Mouse (Mus musculus) T-helper 17 cell (primary cell): ENCODE results near the gene Cdk9.

ENCODE experiments used
- in situ Hi-C, 2 experiments: fragments of 300-600 bp; cut with MboI, MseI; formaldehyde crosslinking; loops; 1 replicate in 1 of 2; 2 replicates in 1 of 2; pipeline ENCODE4 v1.15.1; 2025; ENCODE audit warnings: high pct_unique_total_duplicates in 2 of 2

The Cdk9 gene

DNA sequence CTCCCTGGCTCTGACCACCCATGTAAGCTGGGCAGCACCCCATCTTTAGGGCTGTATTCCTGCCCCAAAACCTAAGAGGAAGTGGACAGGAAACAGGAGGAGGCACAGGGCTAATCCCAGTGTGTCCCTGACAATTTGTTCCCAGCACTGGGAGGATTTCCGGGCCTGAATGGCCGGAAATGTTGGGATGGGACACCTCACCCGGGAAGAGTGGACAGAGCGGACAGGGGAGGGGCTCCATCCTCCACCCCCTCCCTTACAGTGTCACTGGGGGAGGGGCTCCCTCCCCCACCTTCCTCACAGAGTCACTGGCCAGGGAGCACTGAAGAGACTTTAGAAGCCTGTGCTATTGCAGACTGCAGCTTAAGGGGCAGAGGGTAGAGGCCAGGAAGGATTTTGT lies 22.1 kb upstream of the Cdk9 start:
- in situ Hi-C loops: no loop called here

GRCm38 (mm10) chr2:32734480-32734879 lies 21.6 kb upstream of the Cdk9 start:
- in situ Hi-C loops: no loop called here

- in situ Hi-C loops: no loop called here
Observed at GRCm38 (mm10) chr2:32732695-32733094, 19.8 kb upstream of the Cdk9 start.

DNA sequence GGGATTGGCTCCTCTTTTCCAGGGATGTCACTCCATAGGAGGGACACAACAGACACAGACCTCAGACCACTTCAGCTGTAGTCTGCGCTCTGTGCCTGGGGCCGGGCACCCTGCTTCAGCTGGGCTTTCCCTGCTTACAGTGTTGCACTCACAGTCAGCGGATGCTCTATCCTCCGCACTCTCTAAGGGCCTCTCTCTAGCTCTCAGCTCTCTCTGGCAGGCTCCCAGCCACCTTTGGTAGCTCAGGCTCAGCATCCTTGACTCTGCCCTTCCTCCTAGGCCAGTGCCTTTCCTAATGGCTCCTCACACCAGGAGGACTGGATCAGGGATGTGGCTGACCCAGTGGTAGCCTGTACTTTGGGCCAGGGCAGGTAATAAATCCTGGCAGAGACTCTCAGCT lies 19.0 kb upstream of the Cdk9 start:
- in situ Hi-C loops: no loop called here

DNA sequence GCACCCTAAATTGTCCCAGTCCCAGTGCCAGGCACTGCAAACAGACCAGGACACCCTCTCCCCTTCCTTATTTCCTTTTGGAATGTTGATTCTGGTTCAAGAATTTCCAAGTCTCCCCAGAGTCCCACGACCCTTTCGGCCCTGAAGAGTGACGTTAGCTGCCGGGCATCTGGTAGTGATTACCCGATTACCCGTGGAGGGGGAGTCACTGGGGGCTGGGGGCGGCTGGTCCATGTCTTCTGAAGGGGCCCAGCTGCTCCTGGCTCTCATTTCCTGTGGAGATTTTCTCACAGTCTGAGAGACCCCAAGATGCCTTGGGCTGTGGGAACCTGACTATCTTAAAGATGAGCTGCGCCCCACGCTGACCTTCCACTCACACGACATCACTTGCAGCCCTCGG lies 18.0 kb upstream of the Cdk9 start:
- in situ Hi-C loops: no loop called here

DNA sequence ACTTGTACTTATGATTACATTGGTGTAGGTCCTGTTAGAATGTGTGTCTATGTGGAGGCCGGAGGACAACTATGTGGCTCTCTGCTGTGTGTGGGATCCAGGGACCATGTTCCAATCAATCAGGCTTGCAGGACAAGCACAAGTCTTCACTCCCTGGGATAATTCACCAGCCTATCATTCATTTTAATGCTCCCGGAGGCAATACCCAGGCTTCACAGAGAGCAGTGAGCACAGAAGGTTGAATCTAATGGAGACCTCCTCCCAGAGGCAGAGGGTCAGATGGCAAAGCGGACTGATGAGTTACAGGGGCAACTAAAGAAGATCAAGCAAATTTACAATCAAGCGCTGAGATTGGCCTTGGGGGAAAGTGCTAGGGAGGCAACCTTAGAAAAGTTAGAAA lies 16.7 kb upstream of the Cdk9 start:
- in situ Hi-C loops: loop anchor here in 1 of 2 experiments (10.0 kb wide), 1 partner anchor 675 kb away; no protein-coding TSS in a partner anchor

DNA sequence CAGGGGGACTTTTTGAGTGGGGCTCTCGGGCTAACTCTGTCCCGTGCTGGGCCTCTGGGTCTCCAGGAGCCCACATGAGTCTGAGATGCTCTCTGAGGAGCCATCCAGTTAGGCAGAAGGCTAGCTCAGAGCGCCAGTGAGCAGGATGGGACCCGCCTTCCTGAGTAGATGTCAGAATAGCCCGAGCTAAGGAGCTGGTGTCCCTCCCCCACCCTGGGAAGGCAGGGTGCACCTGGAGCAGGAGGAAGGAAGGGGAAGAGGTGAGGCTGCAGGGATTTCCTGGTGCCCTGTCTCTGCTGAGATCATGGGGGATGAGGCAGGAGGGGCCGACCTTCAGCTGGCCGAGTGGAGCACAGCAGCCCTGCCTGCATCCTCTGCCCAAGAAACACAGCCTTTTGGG lies 15.6 kb upstream of the Cdk9 start:
- in situ Hi-C loops: loop anchor here in 1 of 2 experiments (10.0 kb wide), 1 partner anchor 674 kb away; no protein-coding TSS in a partner anchor

DNA sequence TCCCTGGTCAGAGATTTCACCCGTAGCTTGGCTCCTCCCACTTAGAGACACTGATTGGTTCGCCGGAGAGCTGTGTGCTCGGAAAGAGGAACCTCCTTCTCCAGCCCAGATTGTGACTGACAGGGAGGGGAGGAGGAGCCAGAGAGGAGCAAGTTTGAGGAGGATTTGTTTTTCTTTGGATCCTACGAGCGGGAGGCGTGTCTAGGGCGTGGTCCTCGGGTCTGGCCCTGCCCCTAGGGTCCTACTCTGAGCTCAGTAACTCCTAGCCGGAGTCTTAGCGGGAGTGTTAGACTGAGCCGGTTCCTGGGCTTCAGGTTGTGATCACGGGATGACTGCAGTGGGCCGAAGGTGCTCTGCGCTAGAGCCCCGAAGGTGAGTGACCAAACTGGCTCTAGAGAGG lies 14.6 kb upstream of the Cdk9 start:
- in situ Hi-C loops: loop anchor here in 1 of 2 experiments (10.0 kb wide), 1 partner anchor 673 kb away; no protein-coding TSS in a partner anchor

DNA sequence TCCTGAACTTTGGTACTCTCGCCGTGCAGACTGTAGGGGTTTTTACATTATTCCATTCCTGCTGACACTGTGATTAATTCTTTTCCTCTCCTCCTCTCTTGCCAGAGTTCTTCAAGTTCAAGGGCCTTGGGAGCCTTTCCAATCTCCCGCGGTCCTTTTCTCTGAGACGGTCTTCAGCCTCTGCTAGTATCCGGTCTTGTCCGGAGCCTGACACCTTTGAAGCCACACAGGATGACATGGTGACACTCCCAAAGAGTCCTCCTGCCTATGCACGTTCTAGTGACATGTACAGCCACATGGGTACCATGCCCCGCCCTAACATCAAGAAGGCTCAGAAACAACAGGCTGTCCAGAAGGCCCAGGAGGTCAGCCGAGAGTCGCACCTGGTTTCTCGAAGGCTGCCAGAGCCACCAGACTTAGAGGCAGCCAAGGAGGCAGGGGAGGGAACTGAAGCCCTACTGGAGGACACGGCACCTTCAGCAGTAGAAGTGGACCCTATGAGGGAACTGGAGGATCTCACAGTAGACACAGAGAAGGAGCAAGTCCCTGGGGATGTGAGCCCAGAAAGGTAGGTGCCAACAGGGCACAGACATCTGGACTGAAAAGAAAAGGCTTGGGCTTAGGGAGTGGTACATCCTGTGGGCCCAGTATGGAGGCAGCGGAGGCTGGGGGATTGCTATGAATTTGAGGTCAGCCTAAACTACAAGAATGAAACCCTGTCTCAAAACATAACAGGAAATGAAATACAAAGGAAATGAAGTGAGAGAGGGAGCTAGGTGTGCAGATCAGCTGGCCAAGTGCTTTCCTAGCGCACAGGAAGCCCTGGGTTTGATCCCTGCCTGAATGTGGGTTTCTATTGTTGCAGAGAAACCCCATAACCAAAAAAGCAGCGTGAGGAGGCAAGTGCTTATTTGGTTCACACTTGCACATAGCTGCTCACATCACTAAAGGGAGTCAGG lies 12.2 kb upstream of the Cdk9 start:
- in situ Hi-C loops: loop anchor here in 1 of 2 experiments (10.0 kb wide), 1 partner anchor 670 kb away; no protein-coding TSS in a partner anchor

GRCm38 (mm10) chr2:32724149-32724548 lies 11.3 kb upstream of the Cdk9 start:
- in situ Hi-C loops: loop anchor here in 1 of 2 experiments (10.0 kb wide), 1 partner anchor 669 kb away; no protein-coding TSS in a partner anchor

DNA sequence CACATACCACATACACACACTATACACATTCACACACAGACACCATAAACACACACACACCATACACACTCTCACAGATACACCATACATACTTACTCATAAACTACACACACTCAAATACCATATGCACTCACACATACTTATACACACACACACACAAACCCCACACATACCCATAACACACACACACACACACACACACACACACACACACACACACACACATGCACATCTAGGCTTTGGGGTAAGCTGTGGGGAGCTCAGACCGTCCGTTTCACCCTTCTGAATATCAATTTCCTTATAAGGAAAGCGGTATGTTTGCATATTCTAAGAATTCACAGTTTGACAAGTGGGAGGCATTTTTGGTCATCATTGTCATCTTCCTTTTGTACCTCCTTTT lies 9.7 kb upstream of the Cdk9 start:
- in situ Hi-C loops: loop anchor here in 1 of 2 experiments (10.0 kb wide), 1 partner anchor 668 kb away; no protein-coding TSS in a partner anchor

- in situ Hi-C loops: loop anchor here in 1 of 2 experiments (10.0 kb wide), 1 partner anchor 667 kb away; no protein-coding TSS in a partner anchor
Observed at GRCm38 (mm10) chr2:32722046-32722445, 9.2 kb upstream of the Cdk9 start.

DNA sequence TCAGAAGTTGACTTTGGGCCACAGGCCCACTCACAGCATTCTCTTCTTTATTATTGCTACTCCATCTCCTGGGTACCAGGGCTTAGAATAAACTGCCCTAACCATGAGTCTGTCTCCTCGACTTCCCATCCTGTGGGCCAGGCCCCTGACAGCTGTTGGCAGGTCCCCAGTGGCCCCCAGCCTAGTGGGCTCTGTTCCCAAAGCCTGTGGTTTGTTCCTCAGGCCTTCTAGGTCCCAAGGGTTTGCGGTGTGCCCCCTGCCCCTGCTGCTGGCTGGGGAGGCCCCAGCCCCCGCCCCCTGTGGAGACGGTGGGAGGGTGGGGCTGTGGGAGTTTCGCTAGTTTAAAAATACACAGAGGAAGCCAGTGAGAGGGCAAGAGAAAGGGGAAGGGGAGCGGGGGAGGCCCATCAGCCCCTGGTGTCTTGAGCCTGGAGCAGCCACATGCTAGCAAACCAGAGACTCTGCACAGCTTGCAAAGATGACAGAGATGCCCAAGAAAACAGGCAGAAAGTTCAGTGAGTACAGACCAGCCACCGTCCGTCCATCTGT lies 7.9 kb upstream of the Cdk9 start, which contains the start of gene Sh2d3c:
TSS of gene Sh2d3c (plus strand) at position 375 of the 549 bp plus-strand sequence.
- in situ Hi-C loops: loop anchor here in 1 of 2 experiments (10.0 kb wide), 1 partner anchor 666 kb away; no protein-coding TSS in a partner anchor

- in situ Hi-C loops: loop anchor here in 1 of 2 experiments (10.0 kb wide), 1 partner anchor 665 kb away; no protein-coding TSS in a partner anchor
Observed at GRCm38 (mm10) chr2:32720053-32720452, 7.2 kb upstream of the Cdk9 start.

- in situ Hi-C loops: loop anchor here in 1 of 2 experiments (10.0 kb wide), 1 partner anchor 894 kb away; no protein-coding TSS in a partner anchor
Observed at GRCm38 (mm10) chr2:32718761-32719160, 5.9 kb upstream of the Cdk9 start.

GRCm38 (mm10) chr2:32714987-32715425 lies 2.1 kb upstream of the Cdk9 start:
- in situ Hi-C loops: loop anchor here (5.0 to 10.0 kb wide), 3 partner anchors 32 to 890 kb away; partner anchors contain the start of gene Tor2a (in 1 of the 2)

GRCm38 (mm10) chr2:32714117-32714986 lies 1.5 kb upstream of the Cdk9 start:
- in situ Hi-C loops: loop anchor here (5.0 to 10.0 kb wide), 3 partner anchors 33 to 890 kb away; partner anchors contain the start of gene Tor2a (in 1 of the 2)

- in situ Hi-C loops: loop anchor here (5.0 to 10.0 kb wide), 3 partner anchors 35 to 888 kb away; partner anchors contain the start of gene Tor2a (in 1 of the 2)
Observed at GRCm38 (mm10) chr2:32712586-32712933, 316 bp downstream of the Cdk9 start.

GRCm38 (mm10) chr2:32712108-32712551 lies 746 bp downstream of the Cdk9 start:
- in situ Hi-C loops: loop anchor here (5.0 to 10.0 kb wide), 3 partner anchors 35 to 887 kb away; partner anchors contain the start of gene Tor2a (in 1 of the 2)
